Mouse (Mus musculus) olfactory bulb, adult 2 months (tissue): ENCODE measurements around the gene Slc35a3.

Experiments
- CTCF ChIP-seq: fragments of 200-500 bp; IDR thresholded peaks from 2 replicates; pipeline ENCODE4 v1.5.1; 2012; ENCODE audit warnings: low read depth, mild to moderate bottlenecking, low read length, moderate library complexity; ENCODE audit not compliant: insufficient read depth
- POLR2A ChIP-seq: fragments of 200-500 bp; IDR thresholded peaks from 2 replicates; pipeline ENCODE4 v1.6.1; 2012; ENCODE audit warnings: mild to moderate bottlenecking, low read depth, low read length, moderate library complexity; ENCODE audit not compliant: insufficient read depth

GRCm38 (mm10) chr3:116740106-116740505 is 27.5 kb upstream of the Slc35a3 start:
- TF ChIP-seq CTCF (no peak), POLR2A (no peak)
